Mouse (Mus musculus) fibroblast of lung, adult 2 months (primary cell): Measurements from ENCODE around the gene Rpl31.

Experiments used
- DNase-seq: peaks from one replicate; pipeline ENCODE4 v3.0.0-alpha.2; 2011; ENCODE audit warnings: low read depth

Gene Rpl31

DNA sequence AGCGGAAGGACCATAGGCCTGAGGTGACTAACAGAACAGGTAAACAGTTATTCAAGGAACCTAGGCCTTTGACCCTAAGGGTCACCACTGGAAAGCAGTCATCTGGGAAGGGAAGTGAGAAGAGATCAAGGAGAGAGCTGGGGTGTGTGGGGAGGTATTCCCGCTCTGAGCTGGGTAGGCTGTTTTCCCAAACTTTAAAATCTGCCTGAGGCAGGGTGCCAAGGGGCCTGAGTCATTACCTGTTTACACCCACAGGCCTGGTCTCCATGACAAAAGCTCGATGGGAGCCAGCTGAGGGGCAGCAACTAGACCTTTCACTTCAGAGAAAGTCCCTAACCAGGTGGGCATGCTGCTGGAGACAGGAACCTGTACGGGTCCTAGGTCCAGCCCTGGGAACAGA, 31.6 kb downstream of the Rpl31 start:
- peak; percentile 45 for DNase-seq

DNA sequence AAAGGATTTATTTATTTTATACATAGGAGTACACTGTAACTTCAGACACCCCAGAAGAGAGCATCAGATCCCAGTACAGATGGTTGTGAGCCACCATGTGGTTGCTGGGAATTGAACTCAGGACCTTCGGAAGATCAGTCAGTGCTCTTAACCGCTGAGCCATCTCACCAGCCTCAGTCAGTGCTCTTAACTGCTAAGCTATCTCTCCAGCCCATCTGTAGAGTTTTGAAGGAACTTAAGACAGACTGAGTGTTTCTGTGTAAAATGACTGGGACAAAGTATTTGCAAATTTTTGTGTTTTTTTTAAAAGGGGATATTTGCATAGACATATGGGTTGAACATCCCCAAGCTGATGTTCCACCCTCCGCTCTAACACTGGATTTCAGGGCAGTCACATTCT, 32.5 kb downstream of the Rpl31 start:
- DNase-seq: no peak

DNA sequence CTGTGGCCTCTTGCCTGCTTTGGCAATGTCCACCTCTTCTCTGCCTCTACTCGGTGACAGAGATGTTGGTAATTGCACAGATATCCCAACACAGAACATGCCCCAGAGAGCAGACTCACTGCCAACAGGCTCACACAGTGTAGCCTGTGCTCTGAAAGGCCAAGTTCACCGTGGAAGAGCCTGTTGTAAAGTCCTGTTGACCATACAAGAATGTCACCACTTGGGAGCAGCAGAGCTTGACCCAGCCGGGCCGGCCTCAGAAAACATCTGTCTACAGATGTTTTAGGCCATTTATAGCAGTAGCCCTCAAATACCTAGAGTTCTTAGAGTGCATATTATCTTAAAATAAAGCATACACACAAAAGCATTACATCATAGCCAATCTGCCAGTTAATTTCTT, 39.5 kb downstream of the Rpl31 start:
- no peak for DNase-seq

DNA sequence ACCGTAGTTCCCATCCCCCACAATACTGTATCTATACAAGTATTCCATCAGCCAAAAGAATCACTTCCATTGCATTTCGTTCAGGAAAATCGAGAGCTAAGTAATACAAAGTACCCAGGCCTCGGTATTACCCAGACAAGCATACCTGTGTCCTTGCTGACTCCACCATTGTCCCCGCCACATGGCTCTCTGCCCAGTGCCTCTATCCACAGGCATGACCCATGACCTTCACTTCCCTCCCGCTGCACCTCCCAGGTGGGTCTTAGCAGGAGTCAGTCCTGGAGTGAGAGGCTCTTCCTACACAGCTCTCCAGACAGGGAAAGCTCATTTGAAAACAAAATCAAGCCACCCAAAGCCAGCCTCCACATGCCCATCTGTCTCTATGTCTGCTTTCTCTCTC, 40.5 kb downstream of the Rpl31 start:
- no peak for DNase-seq

DNA sequence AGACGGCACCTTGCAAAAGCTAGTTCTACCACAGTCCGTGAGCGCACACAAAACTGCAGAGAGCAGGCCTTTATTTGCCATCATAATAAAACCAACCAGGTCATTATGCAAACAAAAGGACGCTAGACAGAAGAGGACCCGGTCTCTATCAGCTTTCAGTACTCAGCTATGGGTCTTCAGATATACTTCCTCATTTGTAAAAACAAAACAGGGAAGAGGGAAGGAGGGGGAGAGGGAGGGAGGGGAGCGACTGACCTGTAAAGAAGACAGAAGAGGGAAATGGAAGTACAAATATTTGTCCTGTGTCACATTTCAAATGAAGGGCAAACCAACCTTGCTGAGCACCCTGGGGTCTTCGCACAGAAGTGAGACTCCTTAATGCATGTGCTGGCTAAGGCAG, 41.0 kb downstream of the Rpl31 start:
- DNase-seq: no peak

DNA sequence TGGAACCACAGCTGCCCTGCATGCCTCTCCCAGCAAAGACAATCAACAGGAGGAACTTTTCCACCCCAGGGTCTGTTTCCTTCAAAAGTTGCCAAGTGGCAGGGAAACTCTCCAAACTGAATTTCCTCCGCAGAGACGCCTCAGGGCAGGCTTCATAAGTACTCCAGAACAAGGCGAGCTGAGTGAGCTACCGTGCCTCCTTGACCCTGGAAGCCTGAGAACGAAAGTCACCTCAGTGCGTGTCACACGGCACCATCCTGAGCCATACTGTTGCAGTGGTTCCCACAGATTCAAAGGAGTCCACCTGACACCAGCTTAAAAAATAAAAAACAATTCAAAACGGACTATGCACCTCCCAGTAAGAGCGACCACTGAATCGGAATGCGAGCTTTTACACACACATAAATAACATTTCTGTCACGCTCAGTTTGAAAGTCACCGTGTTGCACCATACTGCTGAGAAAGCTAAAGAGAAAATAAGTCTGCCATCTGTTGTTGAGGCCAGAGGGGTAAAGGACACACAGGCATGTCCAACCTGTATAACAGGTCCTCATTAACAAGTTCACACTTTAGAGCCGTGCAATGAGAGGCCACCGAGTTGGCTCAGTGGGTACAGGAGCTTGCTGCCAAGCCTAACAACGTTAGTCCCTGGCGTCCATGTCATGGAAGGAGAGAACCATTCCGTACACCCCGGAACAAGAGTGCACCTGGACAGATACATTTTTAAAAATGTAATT, 42.6 kb downstream of the Rpl31 start:
- DNase-seq: no peak

DNA sequence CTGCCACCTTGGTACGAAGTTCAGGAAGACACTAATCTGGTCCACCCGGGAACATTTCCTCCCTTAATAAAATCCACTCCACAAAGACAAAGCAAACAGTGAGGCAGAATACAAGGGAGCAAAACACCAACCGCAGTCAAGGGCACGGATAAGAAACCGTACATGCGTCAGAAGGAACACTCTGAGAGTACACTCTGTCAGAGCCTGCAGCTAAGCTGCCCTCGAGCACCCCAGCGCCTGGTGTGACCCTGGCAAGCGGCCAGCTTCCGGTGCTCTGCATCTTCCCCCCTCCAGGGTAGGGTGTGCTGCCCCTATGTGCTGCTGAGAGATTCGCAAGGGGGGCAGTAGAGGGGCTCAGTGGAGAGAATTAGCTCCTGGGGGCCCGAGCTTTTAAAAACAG, 50.2 kb downstream of the Rpl31 start:
- no peak for DNase-seq

DNA sequence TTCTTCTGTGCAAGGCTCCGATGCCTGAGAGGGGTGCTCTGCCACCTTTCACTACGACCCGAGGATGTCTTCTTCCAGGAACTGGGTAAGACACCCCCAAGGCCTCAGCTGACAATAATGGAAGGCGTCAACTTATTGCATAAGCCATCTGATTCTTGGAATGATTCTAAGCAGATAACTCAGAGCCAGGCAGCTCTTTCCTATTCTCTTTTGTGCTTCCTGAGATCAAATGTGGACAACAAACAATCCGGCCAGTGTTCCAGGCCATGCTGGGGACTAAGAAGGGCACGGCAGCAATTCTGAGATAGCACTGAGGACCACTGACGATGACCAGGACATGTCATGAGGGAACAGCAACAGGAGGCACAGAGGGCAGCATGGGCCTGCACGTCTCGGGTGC, 51.2 kb downstream of the Rpl31 start:
- no peak for DNase-seq

DNA sequence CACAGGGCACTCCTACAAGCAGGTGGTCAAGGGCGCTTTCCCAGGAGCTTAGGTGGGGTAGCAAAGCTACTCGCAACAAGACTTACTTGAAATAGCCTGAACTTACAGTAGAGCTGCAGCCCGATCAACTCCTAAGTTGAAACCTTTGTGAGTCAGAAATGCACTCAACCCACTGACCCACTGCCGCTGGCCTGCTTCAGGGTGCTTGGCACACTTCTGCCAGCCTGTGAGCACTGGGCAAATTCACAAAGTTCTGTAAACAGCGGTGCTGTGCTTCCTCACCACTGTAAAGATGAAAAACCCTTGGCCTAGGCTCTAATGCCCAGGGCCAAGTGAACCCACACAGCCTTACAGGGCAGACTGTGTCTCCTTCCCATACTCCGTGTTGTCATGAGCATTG, 53.3 kb downstream of the Rpl31 start:
- no peak for DNase-seq
